Mouse (Mus musculus) midbrain, embryonic 14.5 days (tissue): ENCODE measurements at regions not wholly inside any gene's neighbourhood (a gene's known extent, or its start where the extent isn't known, plus 50 kb on each side); places are given as distances from the start of the nearest gene placed in this dataset.
A peak's percentile ranks its signal among the peaks of the same experiment; 100 is the strongest.
"Not testable (repeated sequence)": the region's sequence is repeated elsewhere in the genome, so short reads cannot be mapped to it uniquely, and the experiment has no call there.

Source experiments
- ATAC-seq: fragments of 200-750 bp; cut with Nextera tagmentation; 2 replicates; pipeline ENCODE4 v1.8.0; 2017; ENCODE audit warnings: moderate number of reproducible peaks, moderate library complexity; ENCODE audit not compliant: low FRiP score, low TSS enrichment
- DNase-seq: peaks from one replicate; pipeline ENCODE4 v3.0.0-alpha.2; 2015
- H3K27ac ChIP-seq: fragments of 300-500 bp; sonication (generic); replicated peaks from 2 replicates; pipeline ENCODE4 v1.5.1; 2014; ENCODE audit warnings: mild to moderate bottlenecking, low read depth, low read length, moderate library complexity
- H3K27me3 ChIP-seq: fragments of 300-500 bp; sonication (generic); 2 replicates; pipeline ENCODE4 v1.6.1; 2014; ENCODE audit warnings: low read length, control low read depth, mixed read lengths; ENCODE audit not compliant: control insufficient read depth, insufficient read depth
- H3K36me3 ChIP-seq: fragments of 300-500 bp; sonication (generic); 2 replicates; pipeline ENCODE4 v1.6.1; 2014; ENCODE audit warnings: low read length, control low read depth; ENCODE audit not compliant: control insufficient read depth, insufficient read depth
- H3K4me1 ChIP-seq: fragments of 300-500 bp; sonication (generic); 2 replicates; pipeline ENCODE4 v1.6.1; 2014; ENCODE audit warnings: mild to moderate bottlenecking, antibody characterized with exemption, low read length, control low read depth; ENCODE audit not compliant: control insufficient read depth, insufficient read depth
- H3K4me2 ChIP-seq: fragments of 300-500 bp; sonication (generic); 2 replicates; pipeline ENCODE4 v1.6.1; 2014; ENCODE audit warnings: mild to moderate bottlenecking, low read length, moderate library complexity
- H3K4me3 ChIP-seq: fragments of 300-500 bp; sonication (generic); replicated peaks from 2 replicates; pipeline ENCODE4 v1.5.1; 2014; ENCODE audit warnings: low read depth, low read length
- H3K9ac ChIP-seq: fragments of 300-500 bp; sonication (generic); replicated peaks from 2 replicates; pipeline ENCODE4 v1.6.1; 2014; ENCODE audit warnings: mild to moderate bottlenecking, low read length, moderate library complexity
- H3K9me3 ChIP-seq: fragments of 300-500 bp; sonication (generic); 2 replicates; pipeline ENCODE4 v1.6.1; 2016; ENCODE audit warnings: low read length, control low read depth, mixed read lengths; ENCODE audit not compliant: control insufficient read depth
- WGBS: fragments of 180-500 bp; shearing (Covaris S2); extraction: QIAGEN DNeasy Blood & Tissue Kit; methylation state at CpG from one replicate; pipeline ENCODE4 v1.1.7; 2014; 5-methylcytosine and 5-hydroxymethylcytosine counted together

DNA sequence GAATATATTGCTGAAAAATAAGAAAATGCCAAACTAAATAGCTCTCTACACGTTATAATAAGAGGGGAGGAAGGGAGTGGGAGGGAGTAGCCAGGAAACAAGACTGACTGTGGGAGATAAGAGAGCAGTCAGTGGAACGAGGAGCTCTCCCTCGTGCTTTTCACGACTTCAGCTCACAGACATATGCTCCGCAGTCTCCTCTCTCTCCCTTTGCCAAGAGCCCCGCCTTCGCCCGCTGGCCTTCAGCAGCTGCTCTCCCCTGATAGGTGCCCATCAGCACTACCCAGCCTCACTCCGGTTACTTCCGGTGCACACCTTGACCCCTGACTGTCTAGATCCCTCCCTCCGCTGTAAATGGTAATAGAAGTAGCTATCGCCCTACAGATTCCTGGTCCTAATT lies 370.8 kb upstream of the Id2 start:
- DNase-seq (no peak), ATAC-seq (no peak)
- no peaks in the 10 kb centered on the region for H3K4me1 ChIP-seq
- no peak overlapping the region for H3K4me2 ChIP-seq
- no peaks in the 10 kb centered on the region for H3K9me3 ChIP-seq
- H3K4me3 ChIP-seq = no peak overlapping the region
- no peak overlapping the region for H3K27ac ChIP-seq
- WGBS = 75% methylated on average over 12 of the region's 12 CpGs
- H3K36me3 ChIP-seq = no peaks in the 10 kb centered on the region
- H3K27me3 ChIP-seq = no peaks in the 10 kb centered on the region
- H3K9ac ChIP-seq = no peak overlapping the region

DNA sequence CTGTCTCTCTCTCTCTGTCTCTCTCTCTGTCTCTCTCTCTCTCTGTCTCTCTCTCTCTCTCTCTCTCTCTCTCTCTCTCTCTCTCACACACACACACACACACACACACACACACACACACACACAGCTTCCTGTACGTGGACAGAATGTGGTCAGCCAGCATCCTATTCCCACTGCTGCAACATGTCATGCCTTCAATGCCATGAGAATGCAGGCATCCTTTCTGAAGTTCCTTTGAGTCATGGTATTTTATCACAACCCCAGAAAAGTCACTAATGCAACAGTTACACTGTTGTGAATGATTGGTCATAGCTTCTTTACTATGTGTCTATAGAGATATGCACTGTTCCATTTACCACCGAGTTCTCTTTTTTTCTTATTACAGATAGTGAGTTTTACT lies 365.8 kb upstream of the Id2 start:
- H3K9me3 ChIP-seq, H3K4me3 ChIP-seq, H3K4me1 ChIP-seq, H3K4me2 ChIP-seq, ATAC-seq, H3K9ac ChIP-seq, H3K27me3 ChIP-seq, H3K36me3 ChIP-seq, H3K27ac ChIP-seq, DNase-seq: not testable (repeated sequence)
- 81% methylated on average over 2 of the region's 2 CpGs for WGBS

DNA sequence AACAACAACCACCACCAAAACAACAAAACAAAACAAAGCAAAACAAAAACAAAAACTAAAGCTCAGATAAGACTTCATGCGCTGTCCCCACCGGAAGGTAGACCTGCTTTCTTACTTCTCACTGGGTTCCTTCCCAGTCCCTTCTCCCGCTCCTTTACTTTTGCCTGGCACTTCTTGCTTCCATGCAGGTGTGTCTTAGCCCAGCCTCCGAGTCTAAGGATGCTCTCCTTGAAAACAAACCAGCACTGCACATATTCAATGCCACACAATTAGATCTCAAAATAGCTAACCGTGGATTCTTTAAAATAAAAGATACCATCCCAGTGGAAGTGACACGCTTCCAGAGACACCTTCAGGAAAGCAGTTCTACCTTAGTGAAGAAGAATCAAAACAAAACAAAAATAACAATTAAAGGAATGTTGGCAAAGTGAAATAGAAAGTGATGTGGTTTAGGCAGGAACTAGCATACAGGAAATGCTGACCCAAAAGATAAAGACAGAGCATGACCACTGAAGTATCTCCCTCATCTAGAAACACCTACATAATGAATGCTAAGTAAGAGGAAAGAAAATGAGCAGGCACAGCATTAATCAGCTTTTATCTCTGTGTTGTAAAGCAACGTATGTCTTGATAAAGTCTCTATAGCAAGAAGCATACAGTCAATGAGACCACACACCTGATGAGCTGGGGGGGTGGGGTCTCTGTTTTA lies 358.5 kb upstream of the Id2 start:
- Histone ChIP-seq H3K4me3 (no peak overlapping the region), H3K36me3 (no peaks in the 10 kb centered on the region), H3K4me2 (no peak overlapping the region), H3K27ac (no peak overlapping the region), H3K9me3 (no peaks in the 10 kb centered on the region), H3K4me1 (no peaks in the 10 kb centered on the region), H3K27me3 (no peaks in the 10 kb centered on the region), H3K9ac (no peak overlapping the region)
- WGBS = 91% methylated on average over 7 of the region's 7 CpGs
- DNase-seq (no peak), ATAC-seq (no peak)

DNA sequence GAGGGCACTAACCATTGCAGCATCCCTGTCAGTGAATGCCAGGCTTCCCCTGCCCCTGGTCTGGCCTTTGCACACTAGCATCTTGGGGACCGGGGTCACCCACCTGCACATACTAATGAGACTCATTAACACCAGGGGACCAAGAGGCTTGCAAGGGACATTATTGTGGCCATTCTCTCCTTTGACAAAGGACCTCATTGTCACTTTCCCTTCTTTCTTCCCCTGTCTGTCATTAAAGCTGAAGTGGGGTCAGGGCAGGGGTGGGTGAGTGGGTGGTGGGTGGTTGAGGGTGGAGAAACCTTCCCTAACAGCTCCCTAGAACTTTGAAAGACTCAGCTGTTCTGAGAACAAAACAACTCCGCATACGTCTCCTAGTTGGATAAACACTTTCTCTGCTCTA lies 356.4 kb upstream of the Id2 start:
- H3K9me3 ChIP-seq = no peaks in the 10 kb centered on the region
- H3K9ac ChIP-seq = no peak overlapping the region
- no peak overlapping the region for H3K4me3 ChIP-seq
- ATAC-seq = no peak
- no peak for DNase-seq
- H3K4me1 ChIP-seq = no peaks in the 10 kb centered on the region
- no peak overlapping the region for H3K4me2 ChIP-seq
- no peaks in the 10 kb centered on the region for H3K36me3 ChIP-seq
- 23% methylated on average over 3 of the region's 3 CpGs for WGBS
- no peaks in the 10 kb centered on the region for H3K27me3 ChIP-seq
- H3K27ac ChIP-seq = no peak overlapping the region

DNA sequence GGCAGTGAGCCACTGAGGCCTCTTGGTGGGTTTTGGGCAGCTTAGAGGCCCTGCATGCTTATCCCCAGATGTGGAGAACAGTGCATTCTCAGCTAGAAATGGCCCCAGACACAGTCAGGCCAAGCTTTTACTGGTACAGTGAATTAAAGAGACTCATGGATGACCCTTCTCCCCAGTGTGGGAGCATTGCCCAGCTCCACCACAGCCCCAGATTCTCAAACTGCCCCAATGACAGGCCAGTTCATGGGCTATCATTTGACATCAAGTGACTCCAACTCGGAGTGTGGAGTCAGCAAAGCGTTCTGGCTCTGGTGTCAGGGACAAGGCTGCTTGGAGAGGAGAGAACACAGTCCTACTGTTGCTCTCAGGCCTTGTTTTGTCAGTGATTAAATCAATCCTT lies 354.2 kb upstream of the Id2 start:
- WGBS = 85% methylated on average over 2 of the region's 2 CpGs
- no peaks in the 10 kb centered on the region for H3K27me3 ChIP-seq
- no peak for ATAC-seq
- H3K9me3 ChIP-seq = no peaks in the 10 kb centered on the region
- no peaks in the 10 kb centered on the region for H3K36me3 ChIP-seq
- H3K27ac ChIP-seq = no peak overlapping the region
- no peak for DNase-seq
- H3K4me1 ChIP-seq = no peaks in the 10 kb centered on the region
- no peak overlapping the region for H3K9ac ChIP-seq
- no peak overlapping the region for H3K4me3 ChIP-seq
- no peak overlapping the region for H3K4me2 ChIP-seq

DNA sequence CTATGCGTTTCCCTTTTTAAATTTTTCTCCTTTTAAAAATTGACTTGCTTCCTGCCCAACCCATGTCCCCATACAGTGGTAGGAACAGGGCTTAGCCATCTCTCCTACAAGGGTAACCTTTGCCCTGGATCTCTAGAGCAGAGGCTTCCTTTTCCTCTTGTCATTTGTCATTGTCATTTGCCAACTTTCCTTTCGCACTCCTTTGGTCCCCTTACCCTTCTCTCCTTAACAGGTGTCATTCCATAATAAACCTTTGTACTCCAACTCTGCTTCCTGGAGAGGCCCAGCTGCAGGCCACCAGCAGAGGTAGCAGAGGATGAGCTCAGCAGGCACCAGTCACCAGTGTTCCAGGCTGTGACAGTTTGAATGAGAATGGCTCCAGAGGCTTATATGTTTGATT lies 347.4 kb upstream of the Id2 start:
- Histone ChIP-seq H3K4me3 (no peak overlapping the region), H3K9me3 (no peaks in the 10 kb centered on the region), H3K27me3 (no peaks in the 10 kb centered on the region), H3K9ac (no peak overlapping the region), H3K27ac (no peak overlapping the region), H3K4me1 (no peaks in the 10 kb centered on the region), H3K4me2 (no peak overlapping the region), H3K36me3 (no peaks in the 10 kb centered on the region)
- ATAC-seq (no peak), DNase-seq (no peak)
- 76% methylated on average over 2 of the region's 2 CpGs for WGBS

DNA sequence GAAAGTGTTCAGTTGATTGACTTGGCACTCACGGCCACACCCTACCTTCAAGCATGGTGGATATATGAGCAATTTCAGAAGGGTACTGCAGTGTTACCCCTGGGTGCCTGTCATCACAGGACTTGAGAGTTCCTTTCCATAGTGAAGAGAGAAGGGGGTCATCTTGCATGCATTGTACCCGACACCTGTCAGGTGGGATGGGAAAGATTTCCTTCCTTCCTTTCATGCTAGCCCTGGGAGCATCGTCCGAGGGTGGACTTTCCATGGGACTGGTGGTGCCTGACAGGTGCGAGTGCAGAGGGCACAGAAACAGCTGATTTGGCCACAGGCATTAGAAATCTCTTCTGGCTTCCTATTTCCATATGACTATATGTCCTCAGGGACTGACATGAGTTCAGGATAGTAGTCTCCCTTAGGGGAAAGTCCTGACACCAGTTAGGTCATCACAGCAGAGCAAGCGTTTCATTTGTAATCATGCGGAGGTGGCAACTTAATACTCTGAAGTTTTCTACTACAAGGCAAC lies 342.1 kb upstream of the Id2 start:
- no peak for DNase-seq
- Histone ChIP-seq H3K27me3 (no peaks in the 10 kb centered on the region), H3K4me2 (no peak overlapping the region), H3K9me3 (no peaks in the 10 kb centered on the region), H3K4me1 (no peaks in the 10 kb centered on the region), H3K9ac (no peak overlapping the region), H3K27ac (no peak overlapping the region), H3K36me3 (no peaks in the 10 kb centered on the region), H3K4me3 (no peak overlapping the region)
- no peak for ATAC-seq
- 94% methylated on average over 7 of the region's 7 CpGs for WGBS

DNA sequence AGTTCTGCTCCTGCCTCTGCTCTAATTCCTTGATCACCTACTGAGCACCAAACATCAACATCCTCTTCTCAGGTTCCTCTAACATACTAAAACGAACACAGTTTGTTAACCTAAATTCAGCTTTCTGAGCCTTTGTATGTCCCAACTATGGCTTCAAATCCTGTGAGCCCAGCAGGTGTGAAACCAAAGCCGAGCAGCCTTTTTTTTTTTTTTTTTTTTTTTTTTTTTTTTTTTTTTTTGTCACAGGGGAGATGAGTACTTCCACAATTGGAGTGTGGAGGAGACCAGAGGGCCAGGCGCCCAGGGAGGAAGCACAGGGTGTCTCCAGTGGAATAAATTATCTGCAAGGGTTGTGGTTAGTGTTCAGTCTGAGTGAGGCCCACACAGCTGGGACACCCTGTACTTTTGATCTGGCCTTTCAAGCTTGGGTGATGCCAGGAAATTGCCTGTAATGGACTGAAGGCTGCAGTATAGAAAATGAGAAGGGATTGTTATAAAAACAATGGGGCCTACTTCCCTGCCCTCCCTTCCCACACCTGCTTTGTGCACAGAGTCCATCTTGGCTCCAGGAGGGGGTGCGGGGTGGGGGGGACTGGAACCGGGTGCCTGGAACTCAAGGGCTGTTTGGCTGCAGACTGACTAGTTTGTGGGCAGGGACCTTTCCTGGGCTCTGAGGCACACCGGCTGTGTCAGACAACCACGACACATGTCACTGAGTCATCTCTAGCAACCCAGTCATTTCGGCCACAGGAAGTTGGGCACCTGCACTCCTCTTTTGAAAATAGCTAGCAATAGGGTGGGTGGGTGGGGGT lies 341.5 kb upstream of the Id2 start:
- Histone ChIP-seq H3K4me2 (no peak overlapping the region), H3K27me3 (no peaks in the 10 kb centered on the region), H3K27ac (no peak overlapping the region), H3K9ac (no peak overlapping the region), H3K4me3 (no peak overlapping the region), H3K9me3 (no peaks in the 10 kb centered on the region), H3K4me1 (no peaks in the 10 kb centered on the region), H3K36me3 (no peaks in the 10 kb centered on the region)
- WGBS = 60% methylated on average over 8 of the region's 8 CpGs
- no peak for ATAC-seq
- DNase-seq = no peak

DNA sequence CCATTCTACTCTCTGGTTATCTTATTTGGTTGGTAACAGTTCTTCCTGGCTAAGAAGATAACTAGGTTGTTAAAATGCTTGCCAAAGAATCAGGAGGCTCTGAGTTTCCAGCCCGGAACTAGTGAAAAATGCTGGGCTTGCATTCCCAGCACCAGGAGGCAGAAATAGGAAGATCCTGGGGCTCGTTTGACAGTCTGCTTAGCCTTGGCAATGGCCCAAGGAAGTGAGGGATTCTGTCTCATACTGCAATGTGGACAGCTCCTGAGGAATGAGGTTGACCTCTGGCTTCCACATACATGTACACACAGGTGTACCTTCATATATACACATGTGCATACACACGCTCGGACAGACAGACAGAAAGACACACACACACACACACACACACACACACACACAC lies 340.6 kb upstream of the Id2 start:
- Histone ChIP-seq H3K27ac (no peak overlapping the region), H3K9ac (no peak overlapping the region), H3K9me3 (no peaks in the 10 kb centered on the region), H3K4me3 (no peak overlapping the region), H3K4me1 (no peaks in the 10 kb centered on the region), H3K27me3 (no peaks in the 10 kb centered on the region), H3K36me3 (no peaks in the 10 kb centered on the region), H3K4me2 (no peak overlapping the region)
- peak; percentile 37 for DNase-seq
- WGBS = 78% methylated on average over 4 of the region's 4 CpGs
- no peak for ATAC-seq
